Mouse (Mus musculus) liver, postnatal 0 days (tissue): ENCODE measurements at regions not wholly inside any gene's neighbourhood (a gene's known extent, or its start where the extent isn't known, plus 50 kb on each side); places are given as distances from the start of the nearest gene placed in this dataset.

ENCODE experiments used
- CTCF ChIP-seq: sonication (generic); IDR thresholded peaks from 2 replicates; pipeline ENCODE4 v1.5.1; 2016; ENCODE audit warnings: antibody characterized with exemption, low read depth
- EP300 ChIP-seq: IDR thresholded peaks from 2 replicates; pipeline ENCODE4 v1.6.1; 2016; ENCODE audit warnings: antibody characterized with exemption, low read depth, mild to moderate bottlenecking

DNA sequence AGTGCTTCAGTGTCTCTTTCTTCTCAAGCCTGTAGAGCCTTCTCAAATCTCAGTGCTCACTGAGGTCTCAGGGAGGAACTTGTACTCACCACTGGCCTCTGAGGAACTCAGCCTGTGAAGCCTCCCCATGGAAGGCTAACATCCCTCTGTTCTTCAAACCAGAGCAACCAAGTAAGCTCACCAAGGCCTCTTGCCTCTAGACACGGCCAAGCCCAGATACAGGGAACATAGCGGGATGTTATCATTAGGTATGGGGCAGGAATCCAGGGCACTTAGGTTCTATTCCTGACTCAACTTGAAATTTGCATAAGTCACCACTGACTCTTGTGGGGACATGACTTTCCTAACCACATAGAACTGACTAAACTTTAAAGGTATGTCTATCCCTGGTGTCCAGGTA is 141.0 kb downstream of the Adamts15 start:
- TF ChIP-seq CTCF (no peak), EP300 (no peak)
